Mouse (Mus musculus) spleen, postnatal 36 days (tissue): ENCODE measurements around the gene Gcnt3.

Experiments used
- DNase-seq, 2 experiments: peaks; one replicate each; pipeline ENCODE4 v3.0.0; 2022; ENCODE audit warnings: low spot score in 2 of 2, mixed read lengths in 1 of 2

Gcnt3 gene

GRCm38 (mm10) chr9:70037988-70038387 lies at the start of gene Gcnt3:
Gcnt3 (minus strand) TSS chr9:70038088.
- no peak for DNase-seq

DNA sequence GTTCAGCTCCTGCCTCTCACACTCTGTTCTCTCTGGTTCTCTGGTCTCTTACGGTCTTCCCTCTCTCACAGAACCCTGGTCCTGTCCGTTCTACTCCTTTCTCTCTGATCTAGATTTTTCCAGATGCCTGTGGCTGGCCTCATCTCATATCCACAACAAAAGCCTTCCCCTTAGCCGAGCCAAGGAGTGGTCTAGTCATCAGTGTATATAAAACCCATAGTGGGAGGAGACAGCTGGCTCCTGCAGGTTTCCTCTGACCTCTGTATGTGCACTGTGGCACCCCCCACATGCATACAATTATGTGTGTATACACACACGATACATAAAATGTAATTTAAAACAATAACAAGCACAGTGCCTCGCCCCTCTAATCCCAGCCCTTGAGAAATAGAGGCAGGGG lies 49.5 kb upstream of the Gcnt3 start:
- no peak for DNase-seq

- no peak for DNase-seq
Observed at GRCm38 (mm10) chr9:70086091-70086490, 48.2 kb upstream of the Gcnt3 start.

- no peak for DNase-seq
Observed at GRCm38 (mm10) chr9:70084107-70084506, 46.2 kb upstream of the Gcnt3 start.

DNA sequence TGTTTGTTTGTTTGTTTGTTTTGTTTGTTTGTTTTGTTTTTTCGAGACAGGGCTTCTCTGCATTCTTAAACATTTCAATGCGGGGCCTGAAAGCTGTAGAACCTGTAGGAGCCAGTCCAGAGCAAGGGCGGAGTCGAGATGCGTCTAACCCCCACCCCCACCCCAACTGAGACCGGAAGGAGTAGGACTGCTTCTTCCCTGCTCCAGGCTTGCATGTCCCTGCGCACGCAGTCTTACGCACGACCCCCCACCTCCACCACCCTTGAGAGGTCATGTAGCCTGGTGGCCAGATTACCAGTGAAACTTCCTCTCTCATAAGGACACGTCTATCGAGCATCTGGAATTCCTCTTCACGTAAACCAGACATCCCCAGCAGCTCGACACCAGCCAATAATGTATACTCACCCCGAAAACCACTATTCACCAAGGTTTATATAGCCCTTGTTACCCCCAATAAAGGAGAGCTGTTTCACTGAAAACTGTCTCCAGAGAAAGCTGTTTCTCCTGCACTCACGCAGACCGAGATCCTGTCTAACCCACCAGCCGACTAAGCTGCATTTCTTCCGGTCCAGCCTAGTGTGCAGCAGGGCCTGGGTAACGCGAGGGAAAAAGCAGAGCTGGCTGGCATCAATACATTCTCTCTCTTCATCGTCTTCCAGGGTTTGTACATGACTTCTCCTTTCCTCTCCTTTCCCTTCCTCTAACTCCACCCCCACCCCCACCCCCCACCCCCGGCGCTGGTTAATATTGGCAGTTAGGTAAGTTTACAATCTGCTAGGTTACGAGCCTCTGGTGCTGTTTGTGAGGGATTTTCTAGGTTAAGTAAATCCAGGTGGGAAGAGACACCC lies 44.7 kb upstream of the Gcnt3 start:
- DNase-seq: no peak

DNA sequence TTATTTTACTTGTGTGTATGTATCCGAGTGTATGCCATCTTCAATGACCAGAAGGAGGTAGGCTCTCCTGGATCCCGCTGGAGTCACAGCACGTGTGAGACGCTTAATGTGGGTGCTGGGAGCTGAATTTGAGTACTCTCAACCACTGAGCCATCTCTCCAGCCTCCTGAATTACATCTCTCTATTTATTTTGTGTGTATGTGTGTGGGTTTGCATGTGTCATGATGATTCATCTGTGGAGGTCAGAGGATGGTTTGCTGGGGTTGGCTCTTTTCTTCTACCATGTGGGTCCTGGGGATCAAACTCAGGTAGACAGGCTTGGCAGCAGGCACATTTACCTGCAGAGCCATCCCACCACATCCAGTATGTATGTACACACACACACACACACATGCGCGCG lies 43.9 kb upstream of the Gcnt3 start:
- DNase-seq: no peak

DNA sequence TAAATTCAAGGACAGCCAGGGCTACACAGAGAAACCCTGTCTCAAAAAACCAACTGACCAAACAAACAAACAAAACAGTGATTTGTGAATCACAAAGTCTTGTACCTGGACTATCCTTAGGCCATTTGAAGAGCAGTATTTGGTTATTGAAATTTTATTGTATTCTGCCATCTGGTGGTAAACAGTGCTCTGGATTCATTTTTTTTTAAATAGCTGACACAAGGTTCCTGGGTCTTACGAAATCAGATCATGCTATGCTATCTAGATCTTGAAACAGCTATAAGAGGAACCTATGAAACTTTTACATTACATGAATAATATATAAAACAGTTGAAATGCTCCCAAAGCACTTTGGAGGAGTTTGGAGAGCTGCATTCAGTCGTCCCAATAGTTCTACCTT lies 43.1 kb upstream of the Gcnt3 start:
- no peak for DNase-seq

DNA sequence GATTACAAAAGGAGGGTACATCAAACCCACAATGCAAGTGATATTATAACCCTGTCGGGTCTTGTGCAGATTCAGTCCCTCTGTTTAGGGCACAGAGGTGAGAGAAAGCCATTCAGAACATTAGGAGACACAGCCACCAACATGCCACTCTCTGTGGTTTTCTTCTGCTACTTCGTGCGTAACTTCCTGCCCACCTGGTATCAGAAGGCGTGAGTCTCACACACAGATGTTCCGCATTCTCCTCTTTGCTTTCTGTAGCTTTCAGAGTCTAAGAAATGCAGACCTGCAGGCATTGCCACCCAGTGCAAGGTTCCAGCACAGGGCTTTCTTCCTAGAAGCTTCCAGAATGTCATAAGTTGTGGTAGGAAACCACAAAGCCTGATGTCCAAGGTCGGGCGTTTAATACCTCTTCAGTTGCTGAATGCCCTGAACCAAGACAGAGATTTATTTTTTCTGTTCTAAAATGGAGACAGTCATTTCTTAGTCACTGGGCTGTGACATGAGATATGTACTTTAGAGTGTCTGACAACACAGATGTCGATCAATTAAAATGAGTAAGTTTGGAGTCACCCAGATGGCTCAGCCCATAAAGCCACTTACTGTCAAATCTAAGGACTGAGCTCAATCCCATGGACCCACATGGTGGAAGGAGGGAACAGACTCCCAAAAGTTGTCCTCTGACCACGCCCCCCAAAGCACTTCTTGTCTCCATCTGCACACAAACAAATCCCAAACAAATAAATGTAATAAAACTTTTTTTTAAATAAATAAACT lies 42.3 kb upstream of the Gcnt3 start:
- peak; percentile 83 for DNase-seq

DNA sequence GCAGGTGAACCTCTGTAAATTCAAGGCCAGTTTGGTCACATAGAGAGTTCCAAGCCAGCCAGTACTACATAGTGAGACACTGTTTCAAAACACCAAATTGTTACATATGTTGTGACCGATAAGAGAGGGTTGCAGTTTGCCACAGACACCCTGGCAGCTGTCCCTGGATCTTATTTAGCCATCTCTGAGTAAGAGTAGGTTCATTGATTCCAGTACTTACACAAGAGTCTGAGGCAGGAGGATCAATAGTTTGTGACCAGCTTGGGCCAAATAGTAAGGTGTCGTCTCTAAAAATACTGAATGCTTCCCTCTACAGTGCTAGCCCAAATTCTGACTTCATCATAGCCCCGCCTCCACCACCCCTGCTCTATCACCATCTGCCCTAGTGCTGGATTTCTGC lies 40.1 kb upstream of the Gcnt3 start:
- no peak for DNase-seq

DNA sequence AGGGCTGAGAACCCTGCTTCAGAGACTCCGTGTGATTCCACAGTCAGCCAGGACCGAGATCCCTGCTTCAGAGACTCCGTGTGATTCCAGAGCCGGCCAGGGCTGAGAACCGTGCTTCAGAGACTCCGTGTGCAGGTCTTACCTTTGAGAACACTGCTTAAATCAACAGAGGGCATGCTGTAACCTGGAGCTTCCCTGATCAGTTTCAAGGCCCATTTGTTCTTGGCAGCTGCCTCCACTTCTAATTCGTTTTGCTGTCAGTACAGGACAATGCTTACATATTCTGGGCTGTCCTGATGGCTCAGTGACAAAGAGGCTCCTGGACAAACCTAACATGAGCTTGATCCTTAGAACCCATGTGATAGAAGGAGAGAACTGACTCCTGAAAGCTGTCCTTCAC lies 39.3 kb upstream of the Gcnt3 start:
- no peak for DNase-seq

- DNase-seq: no peak
Observed at GRCm38 (mm10) chr9:70072387-70072786, 34.5 kb upstream of the Gcnt3 start.

DNA sequence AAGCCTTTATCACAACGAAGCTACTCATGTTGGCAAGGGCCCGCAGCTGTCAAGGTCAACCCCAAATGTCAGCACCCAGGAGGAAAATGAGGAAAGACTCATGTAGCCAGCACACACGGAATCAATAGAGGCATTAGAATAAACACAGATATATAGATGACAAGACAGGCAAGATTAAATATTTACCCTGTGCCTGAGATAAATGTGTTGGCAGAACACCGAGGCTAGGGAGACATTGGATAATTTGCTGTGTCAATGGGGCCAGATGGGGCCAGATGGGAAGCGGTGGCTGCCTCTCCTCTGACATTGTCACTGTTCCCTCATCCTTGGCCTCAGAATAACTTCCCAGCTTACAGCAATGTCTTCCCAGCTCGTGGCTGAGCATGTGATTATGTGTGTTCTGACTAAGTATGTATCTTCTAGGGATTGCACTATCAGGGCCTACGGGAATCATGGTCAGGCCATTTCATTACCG lies 32.1 kb upstream of the Gcnt3 start:
- DNase-seq: no peak

DNA sequence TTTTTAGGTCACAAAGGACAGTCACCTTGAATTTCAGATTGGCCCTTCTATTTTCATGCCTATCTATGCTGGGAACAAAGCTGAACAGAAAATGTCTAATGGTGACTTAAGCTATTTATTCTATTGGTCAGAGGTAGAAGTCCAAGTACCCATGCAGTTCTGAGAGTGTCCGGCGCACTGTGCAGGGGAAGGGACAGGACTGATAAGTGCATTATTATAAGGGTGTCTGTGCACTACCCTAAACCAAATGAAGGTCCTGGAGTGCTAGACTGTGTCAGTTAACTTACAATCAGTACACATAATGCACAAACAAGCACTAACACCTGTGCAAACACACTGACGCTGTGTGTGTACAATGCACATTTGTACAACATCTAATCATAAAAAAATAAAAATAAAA lies 29.6 kb upstream of the Gcnt3 start:
- no peak for DNase-seq

DNA sequence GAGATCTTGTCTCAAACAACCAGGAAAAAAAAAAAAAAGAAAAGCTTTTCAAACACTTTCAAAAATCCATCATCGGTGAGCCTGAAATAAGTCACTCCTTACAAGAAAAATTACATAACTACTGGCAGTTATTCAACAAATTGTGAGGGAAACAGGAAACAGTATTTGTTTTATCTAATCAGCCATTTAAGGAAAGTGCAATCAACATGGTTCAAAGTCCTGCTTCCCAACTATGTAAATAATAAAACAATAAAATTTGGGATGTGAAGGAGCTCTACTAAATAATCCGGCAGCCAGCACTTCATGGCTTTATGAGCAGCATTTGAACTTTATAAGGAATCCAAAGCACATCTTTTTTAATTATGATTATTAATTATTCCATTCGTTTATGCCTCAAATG lies 24.1 kb upstream of the Gcnt3 start:
- no peak for DNase-seq

DNA sequence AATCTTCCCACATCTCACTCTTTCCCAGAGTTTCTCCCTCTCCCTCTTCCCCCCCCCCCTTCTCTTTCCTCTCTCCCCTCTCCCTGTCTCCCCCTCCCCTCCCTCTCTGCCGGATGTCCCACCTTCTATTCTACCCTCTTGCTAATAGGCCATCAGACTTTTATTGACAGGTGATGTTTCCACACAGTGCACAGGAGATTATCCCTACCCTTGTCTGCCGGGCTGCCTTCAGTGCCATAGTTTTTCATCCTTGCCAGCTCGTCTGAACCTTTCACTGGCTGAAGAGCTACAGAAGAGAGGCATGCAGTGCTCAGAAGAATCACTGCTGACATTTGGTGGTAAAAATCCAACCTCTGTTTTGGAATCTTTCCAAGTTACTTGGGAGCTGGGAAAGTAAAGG lies 15.5 kb upstream of the Gcnt3 start:
- DNase-seq: no peak

- DNase-seq: no peak
Observed at GRCm38 (mm10) chr9:70052730-70053129, 14.8 kb upstream of the Gcnt3 start.

DNA sequence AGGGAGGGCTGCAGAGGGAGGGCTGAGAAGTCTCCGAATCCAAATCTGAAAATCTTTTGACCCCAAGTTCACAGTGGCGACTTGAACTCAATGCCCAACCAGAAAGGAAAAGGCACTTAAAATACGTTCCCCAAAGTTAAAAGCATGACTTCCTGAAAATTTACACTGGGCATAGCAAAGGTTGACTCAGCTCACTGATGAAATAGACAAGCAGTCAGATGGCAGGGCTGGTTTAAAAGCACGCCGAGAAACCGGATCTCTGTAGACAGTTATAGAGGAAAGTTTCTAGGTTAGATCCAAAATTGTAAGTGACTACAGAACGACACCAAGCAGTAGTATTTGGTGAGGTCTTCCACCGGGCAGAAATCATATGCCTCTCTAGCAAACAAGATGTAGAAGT lies 12.0 kb upstream of the Gcnt3 start:
- DNase-seq: no peak

DNA sequence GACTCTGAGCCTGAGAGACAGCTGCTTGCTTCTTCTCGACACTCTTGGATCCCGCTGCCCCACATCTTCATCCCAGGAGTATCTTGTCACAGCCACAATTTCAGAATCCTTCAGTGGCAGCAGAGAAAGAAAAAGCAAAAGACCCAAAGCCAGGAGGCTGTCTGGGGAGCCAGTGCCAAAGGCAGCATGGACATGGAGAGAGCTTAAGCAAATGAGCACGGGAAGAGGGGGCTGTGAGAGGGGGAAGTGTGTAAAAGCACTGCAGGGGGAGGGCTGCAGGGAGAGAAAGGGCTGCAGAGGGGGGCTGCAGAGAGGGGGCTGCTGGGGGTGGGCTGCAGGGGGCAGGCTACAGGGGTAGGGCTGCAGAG lies 11.5 kb upstream of the Gcnt3 start:
- no peak for DNase-seq

DNA sequence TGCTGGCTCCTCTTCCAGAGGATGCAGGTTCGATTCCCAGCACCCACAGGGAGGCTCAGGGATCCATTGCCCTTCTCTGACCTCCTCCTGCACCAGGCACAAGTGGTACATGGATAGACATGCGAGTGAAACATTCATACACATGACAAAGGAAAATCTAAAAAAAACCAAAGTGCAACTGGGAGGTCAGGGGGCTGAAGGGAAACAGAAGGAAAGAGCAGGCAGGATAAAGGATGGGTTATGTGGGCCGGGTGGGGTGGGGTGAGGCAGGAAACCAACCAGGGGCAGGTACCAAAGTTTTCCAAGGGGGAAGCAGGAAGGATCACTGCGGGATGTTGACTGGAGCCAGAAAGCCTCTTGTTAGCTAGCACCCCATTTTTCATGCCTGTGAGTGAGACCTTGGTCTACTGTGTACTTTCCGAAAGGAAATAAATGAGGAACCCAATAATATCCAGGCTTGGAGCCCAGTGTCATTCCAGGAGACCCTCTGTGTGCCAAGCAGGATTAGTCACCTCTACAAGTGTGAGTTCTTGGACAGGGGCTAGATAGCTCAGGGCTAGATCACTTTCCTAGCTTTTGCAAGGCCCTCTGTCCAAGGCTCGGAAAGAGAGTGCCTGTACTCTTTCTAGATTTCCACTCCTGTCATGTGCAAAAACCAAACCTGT lies 11.0 kb upstream of the Gcnt3 start:
- DNase-seq: no peak

DNA sequence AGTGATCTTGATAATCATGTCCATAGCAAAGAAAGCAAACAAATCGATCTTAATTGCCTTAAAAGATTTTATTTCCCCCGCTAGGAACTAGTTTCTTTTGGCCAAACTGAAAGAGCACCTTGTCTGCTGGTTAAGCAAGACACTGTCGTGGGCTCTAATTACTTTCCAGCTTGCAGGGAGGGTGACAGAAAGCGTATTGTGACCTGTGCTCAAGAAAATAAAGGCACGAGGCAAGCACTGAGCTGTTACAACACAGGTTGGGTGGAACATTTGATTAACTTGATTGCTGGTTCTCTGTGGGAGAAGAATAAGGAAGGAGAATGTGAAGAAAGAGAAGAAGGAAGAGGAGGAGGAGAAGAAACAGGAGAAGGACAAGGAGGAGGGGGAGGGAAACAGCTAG lies 10.4 kb upstream of the Gcnt3 start:
- no peak for DNase-seq

- no peak for DNase-seq
Observed at GRCm38 (mm10) chr9:70047839-70048238, 10.0 kb upstream of the Gcnt3 start.

GRCm38 (mm10) chr9:70046255-70046654 lies 8.4 kb upstream of the Gcnt3 start:
- no peak for DNase-seq

DNA sequence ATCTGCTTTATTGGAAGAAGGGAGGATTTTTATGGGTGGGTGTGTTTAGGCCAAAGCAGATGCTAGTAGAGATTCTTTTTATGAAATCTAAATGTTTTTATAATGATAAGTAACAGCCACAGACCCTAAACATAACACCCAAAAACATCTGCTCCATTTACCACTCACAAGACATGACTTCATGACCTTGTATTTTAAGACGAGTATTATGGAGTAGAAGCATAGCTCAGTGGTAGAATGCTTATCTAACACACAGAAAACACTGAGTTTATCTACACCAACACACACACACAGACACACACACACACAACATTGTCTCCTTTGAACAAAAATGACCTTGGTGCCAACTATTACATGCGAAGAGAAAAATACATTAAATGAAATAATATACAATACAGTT lies 7.0 kb upstream of the Gcnt3 start:
- no peak for DNase-seq
